Mouse (Mus musculus) embryonic facial prominence, embryonic 11.5 days (tissue): ENCODE data around the gene Mill2. TPM values are rescaled to one million over a fixed set of nuclear protein-coding genes. Genes with fewer than 3 reads are reported as not detected.
"Not testable (repeated sequence)": the region's sequence is repeated elsewhere in the genome, so short reads cannot be mapped to it uniquely, and the experiment has no call there.

Experiments used
- ATAC-seq: fragments of 200-750 bp; cut with Nextera tagmentation; replicated peaks from 2 replicates; pipeline ENCODE4 v1.8.0; 2017; ENCODE audit warnings: low read depth; ENCODE audit not compliant: insufficient number of reproducible peaks, low FRiP score, low TSS enrichment
- DNase-seq: peaks from one replicate; pipeline ENCODE4 v3.0.0-alpha.2; 2015; ENCODE audit warnings: low spot score
- H3K27ac ChIP-seq: fragments of 300-500 bp; sonication (generic); replicated peaks from 2 replicates; pipeline ENCODE4 v1.5.1; 2014; ENCODE audit warnings: mild to moderate bottlenecking, low read depth, low read length, control low read depth
- H3K27me3 ChIP-seq: fragments of 300-500 bp; sonication (generic); 2 replicates; pipeline ENCODE4 v1.6.1; 2014; ENCODE audit warnings: mild to moderate bottlenecking, low read length, moderate library complexity, mixed read lengths; ENCODE audit not compliant: control insufficient read depth, insufficient read depth
- H3K36me3 ChIP-seq: fragments of 300-500 bp; sonication (generic); replicated peaks from 2 replicates; pipeline ENCODE4 v1.6.1; 2014; ENCODE audit warnings: low read depth, mild to moderate bottlenecking, low read length, moderate library complexity, mixed read lengths; ENCODE audit not compliant: control insufficient read depth, insufficient read depth
- H3K4me1 ChIP-seq: fragments of 300-500 bp; sonication (generic); 2 replicates; pipeline ENCODE4 v1.6.1; 2014; ENCODE audit warnings: low read length, mixed read lengths; ENCODE audit not compliant: control insufficient read depth, insufficient read depth
- H3K4me2 ChIP-seq: fragments of 300-500 bp; sonication (generic); 2 replicates; pipeline ENCODE4 v1.6.1; 2014; ENCODE audit warnings: low read depth, mild to moderate bottlenecking, control low read depth, low read length, moderate library complexity
- H3K4me3 ChIP-seq: fragments of 300-500 bp; sonication (generic); 2 replicates; pipeline ENCODE4 v1.5.1; 2014; ENCODE audit warnings: low read depth, low read length, control low read depth
- H3K9ac ChIP-seq: fragments of 300-500 bp; sonication (generic); replicated peaks from 2 replicates; pipeline ENCODE4 v1.6.1; 2014; ENCODE audit warnings: mild to moderate bottlenecking, control low read depth, low read length
- H3K9me3 ChIP-seq: fragments of 300-500 bp; sonication (generic); replicated peaks from 2 replicates; pipeline ENCODE4 v1.6.1; 2016; ENCODE audit warnings: mild to moderate bottlenecking, low read length, inconsistent platforms, mixed read lengths; ENCODE audit not compliant: control insufficient read depth
- WGBS: fragments of 180-500 bp; shearing (Covaris S2); extraction: QIAGEN DNeasy Blood & Tissue Kit; methylation state at CpG from one replicate; pipeline ENCODE4 v1.1.7; 2014; 5-methylcytosine and 5-hydroxymethylcytosine counted together
- polyA plus RNA-seq: library from polyadenylated mRNA; unstranded; fragments of >200 nt; fragmentation: Nextera tagmentation; extraction: Ambion mirVana; gene quantifications from 2 replicates; pipeline ENCODE4 v1.2.1, GENCODE M21; 2014

Gene Mill2
- polyA plus RNA-seq, 1 experiment from 2014 or later = 0.20 TPM

DNA sequence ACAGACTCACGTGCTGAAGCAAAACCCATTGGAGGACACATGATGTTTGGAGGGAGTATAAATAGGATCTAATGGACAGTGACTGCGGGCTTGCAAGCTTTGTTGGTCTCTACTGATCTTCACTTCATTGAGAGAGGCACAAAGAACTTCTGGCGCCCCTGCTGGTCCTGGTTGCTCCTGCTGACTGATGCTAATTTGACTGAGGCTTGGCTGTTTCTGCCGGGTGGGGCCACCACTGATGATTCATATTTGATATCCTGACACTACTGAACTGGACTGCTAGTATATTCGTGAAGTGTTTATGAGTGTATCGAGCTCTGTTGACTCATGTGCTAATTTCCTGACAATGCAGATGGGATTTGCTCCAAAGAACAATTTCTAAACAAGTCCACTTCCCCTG, 23.0 kb downstream of the Mill2 start:
- Histone ChIP-seq H3K4me1 (no peaks in the 10 kb centered on the region), H3K4me3 (no peak overlapping the region), H3K36me3 (no peaks in the 10 kb centered on the region), H3K9me3 (no peaks in the 10 kb centered on the region), H3K27me3 (no peaks in the 10 kb centered on the region), H3K9ac (no peak overlapping the region), H3K27ac (no peak overlapping the region), H3K4me2 (no peak overlapping the region)
- no peak for ATAC-seq
- 87% methylated on average over 6 of the region's 6 CpGs for WGBS
- no peak for DNase-seq

DNA sequence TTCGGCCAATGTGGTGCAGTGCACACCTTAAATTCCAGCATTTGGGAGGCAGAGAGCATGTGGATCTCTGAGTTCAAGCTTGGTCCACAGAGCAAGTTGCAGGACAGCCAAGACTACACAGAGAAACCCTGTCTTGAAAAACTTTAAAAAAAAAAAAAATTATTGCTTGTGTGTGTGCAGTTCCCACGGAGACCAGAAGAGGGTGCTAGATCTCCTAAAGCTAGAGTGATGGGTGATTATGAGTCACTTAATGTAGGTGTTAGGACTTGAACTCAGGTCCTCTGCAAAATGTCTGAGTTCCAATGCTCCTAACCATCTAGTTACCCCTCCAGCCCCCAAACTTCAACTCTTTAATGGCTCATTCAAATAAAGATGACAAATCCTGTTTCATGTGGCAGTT, 28.7 kb downstream of the Mill2 start:
- Histone ChIP-seq H3K4me3 (no peak overlapping the region), H3K36me3 (no peaks in the 10 kb centered on the region), H3K4me2 (no peak overlapping the region), H3K27ac (no peak overlapping the region), H3K9ac (no peak overlapping the region), H3K9me3 (no peaks in the 10 kb centered on the region), H3K27me3 (no peaks in the 10 kb centered on the region), H3K4me1 (no peaks in the 10 kb centered on the region)
- WGBS = 86% methylated on average over 2 of the region's 2 CpGs
- no peak for ATAC-seq
- DNase-seq = no peak

DNA sequence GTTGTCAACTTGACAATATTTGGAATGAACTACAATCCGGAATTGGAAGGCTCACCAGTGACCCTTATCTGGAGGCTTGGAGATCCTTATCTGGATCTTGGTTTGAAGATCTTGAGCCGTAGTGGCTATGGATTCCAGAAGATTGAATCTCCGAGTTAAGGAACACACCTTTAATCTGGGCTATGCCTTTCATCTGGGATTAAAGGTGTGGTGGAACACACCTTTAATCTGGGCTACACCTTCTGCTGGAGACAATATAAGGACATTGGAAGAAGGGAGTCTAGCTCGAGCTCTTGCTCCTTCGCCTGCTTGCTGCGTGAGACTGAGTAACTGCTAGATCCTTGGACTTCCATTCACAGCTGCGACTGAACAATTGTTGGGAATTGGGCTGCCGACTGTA, 31.3 kb downstream of the Mill2 start, which contains the start of gene Pglyrp1:
Gene Pglyrp1, plus strand, starts transcription at position 301 of the 400 bp plus-strand sequence.
- not testable (repeated sequence) for H3K27me3 ChIP-seq, H3K4me1 ChIP-seq, H3K36me3 ChIP-seq, ATAC-seq, H3K9ac ChIP-seq, H3K4me2 ChIP-seq, H3K4me3 ChIP-seq, H3K27ac ChIP-seq, DNase-seq, H3K9me3 ChIP-seq
- no CpG with 5 or more reads among the region's 8 CpGs for WGBS

DNA sequence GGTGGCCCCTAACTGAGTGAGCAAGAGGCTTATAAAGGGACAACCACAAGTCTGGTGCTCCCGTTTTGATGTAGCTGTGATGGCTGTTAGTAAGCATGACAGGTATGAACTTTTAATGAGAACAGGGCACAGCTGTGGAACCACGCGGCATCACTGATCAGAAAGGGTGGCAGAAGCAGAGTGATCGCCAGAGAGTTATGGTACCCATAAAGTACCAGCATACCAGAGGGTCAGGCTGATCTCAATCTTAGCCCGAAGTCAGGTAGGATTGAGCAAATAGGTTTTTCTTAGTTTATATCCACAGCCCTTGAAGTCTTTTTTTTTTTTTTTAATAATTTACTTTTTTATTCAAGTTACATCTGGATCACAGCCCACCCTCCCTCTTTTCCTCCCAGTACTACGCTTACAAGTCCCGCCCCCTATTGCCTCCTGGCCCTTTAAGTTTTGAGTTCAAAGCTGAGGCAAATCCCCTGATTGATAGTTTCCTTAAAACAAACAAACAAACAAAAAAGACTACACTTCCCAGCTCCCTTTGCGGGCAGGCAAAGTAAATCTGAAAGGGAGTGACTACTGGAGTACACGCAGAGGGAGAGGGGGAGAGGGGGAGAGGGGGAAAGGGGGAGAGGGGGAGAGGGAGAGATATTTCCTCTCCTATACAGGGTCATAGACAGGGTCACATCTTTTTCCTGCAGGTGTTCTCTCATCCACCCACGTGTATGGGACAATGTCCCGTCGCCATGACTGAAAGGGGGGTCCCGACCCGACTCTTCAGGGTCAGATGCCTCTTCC, 32.4 kb downstream of the Mill2 start:
- H3K4me2 ChIP-seq = peak overlapping the region; percentile 58
- 29% methylated on average over 13 of the region's 14 CpGs for WGBS
- ATAC-seq (no peak; the same call in 1 of the 2 replicates), DNase-seq (peak; percentile 50)
- H3K9me3 ChIP-seq = no peaks in the 10 kb centered on the region
- peak overlapping the region; percentile 49 for H3K9ac ChIP-seq
- no peak overlapping the region for H3K27ac ChIP-seq
- H3K36me3 ChIP-seq = no peaks in the 10 kb centered on the region
- H3K4me1 ChIP-seq = no peaks in the 10 kb centered on the region
- no peaks in the 10 kb centered on the region for H3K27me3 ChIP-seq
- peak overlapping the region; percentile 25 for H3K4me3 ChIP-seq

DNA sequence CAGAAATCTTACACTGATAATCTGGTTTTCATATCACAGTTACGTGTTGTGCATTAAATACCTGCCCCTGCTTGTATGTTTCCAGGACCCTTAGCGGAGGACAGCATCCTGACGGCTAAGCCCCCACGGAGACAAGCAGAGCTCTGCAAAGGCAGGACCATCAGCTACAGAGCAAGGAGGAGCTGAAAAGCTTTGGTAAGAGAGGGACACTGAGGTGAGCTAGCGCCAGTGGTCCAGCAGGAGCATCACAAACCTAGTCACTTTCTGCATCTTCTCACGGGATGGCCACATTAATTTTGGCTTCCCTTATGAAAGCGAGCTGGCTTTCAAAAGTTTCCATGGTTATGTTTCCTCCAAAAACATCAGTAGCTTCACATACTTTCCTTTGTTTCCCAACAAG, 33.0 kb downstream of the Mill2 start:
- Histone ChIP-seq H3K4me3 (peak overlapping the region; percentile 25), H3K9me3 (no peaks in the 10 kb centered on the region), H3K4me2 (peak overlapping the region; percentile 58), H3K36me3 (no peaks in the 10 kb centered on the region), H3K27ac (no peak overlapping the region), H3K4me1 (no peaks in the 10 kb centered on the region), H3K9ac (peak overlapping the region; percentile 49), H3K27me3 (no peaks in the 10 kb centered on the region)
- ATAC-seq = peak; percentile 35; the same call in 1 of the 2 replicates
- DNase-seq = peak; percentile 11
- WGBS = 4% methylated on average over 7 of the region's 7 CpGs

DNA sequence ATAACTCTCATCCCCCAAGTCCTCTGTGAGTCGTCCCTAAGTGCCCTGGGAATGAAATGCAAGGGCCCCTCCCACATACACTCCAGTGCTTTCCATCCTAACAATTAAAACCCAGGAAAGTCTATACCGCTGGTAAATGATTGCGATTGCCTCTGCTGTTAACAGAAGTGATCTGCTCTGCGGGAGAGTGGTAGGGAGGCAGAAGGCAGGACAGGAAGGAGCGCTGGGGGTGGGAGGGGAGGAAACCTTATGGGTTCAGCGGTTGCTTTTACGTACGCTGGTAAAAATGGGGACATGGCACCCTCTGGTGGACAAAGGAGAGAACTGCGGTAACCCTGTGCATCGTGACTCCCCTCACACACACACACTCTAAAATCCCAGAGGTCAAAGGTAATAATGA, 33.5 kb downstream of the Mill2 start:
- no peaks in the 10 kb centered on the region for H3K36me3 ChIP-seq
- peak overlapping the region; percentile 49 for H3K9ac ChIP-seq
- H3K27me3 ChIP-seq = no peaks in the 10 kb centered on the region
- ATAC-seq = peak; percentile 68
- DNase-seq = peak; percentile 91
- H3K4me3 ChIP-seq = peak overlapping the region; percentile 25
- whole genome bisulfite sequencing = under 1% methylated on average over 10 of the region's 10 CpGs
- H3K4me1 ChIP-seq = no peaks in the 10 kb centered on the region
- H3K9me3 ChIP-seq = no peaks in the 10 kb centered on the region
- H3K27ac ChIP-seq = no peak overlapping the region
- H3K4me2 ChIP-seq = peak overlapping the region; percentile 58

DNA sequence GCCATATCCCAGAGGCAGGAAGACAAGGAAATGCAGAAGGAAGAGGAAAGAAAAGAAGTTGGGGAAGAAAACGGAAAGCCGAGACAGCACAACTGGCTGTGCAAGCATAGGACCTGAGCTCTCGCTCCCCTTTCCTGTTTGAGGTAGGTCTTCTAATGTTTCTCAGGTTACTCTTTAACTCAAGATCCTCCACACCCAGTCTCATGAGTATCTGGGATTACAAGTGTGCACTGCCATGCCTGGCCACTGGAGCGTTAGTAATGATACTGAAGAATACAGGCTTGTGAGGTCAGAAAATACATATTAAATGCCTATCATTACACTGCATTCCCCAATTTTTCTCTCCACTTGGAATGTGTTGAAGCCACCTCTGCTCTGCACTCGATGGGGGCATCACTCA, 35.6 kb downstream of the Mill2 start:
- H3K4me2 ChIP-seq = no peak overlapping the region
- H3K4me3 ChIP-seq = no peak overlapping the region
- 86% methylated on average over 5 of the region's 5 CpGs for WGBS
- no peaks in the 10 kb centered on the region for H3K36me3 ChIP-seq
- no peak overlapping the region for H3K9ac ChIP-seq
- H3K27ac ChIP-seq = no peak overlapping the region
- no peaks in the 10 kb centered on the region for H3K27me3 ChIP-seq
- DNase-seq (no peak), ATAC-seq (no peak)
- H3K4me1 ChIP-seq = no peaks in the 10 kb centered on the region
- no peaks in the 10 kb centered on the region for H3K9me3 ChIP-seq

DNA sequence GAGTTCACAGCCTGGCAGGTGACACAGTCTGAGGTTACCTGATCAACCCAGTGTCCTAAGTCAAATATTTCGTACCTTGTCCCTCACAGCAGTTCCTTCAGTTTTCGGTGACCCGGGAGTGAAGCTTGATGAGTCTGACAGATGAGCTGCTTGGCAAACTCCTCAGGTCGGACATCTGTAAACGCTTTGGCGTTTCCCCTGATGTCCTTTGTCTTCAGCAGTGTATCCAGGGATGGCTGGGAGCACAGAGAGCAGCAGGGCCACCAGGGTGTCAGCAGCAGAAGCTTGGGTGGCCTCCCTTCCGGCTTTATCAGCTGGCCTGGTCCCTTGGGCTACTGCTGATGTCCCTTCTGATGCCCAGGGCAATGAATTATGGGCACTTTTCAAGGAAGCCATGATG, 38.9 kb downstream of the Mill2 start:
- no peak for ATAC-seq
- Histone ChIP-seq H3K4me3 (no peak overlapping the region), H3K4me2 (no peak overlapping the region), H3K36me3 (no peaks in the 10 kb centered on the region), H3K27ac (no peak overlapping the region), H3K27me3 (no peaks in the 10 kb centered on the region), H3K4me1 (no peaks in the 10 kb centered on the region), H3K9me3 (no peaks in the 10 kb centered on the region), H3K9ac (no peak overlapping the region)
- no peak for DNase-seq
- 65% methylated on average over 7 of the region's 7 CpGs for WGBS
